Mouse (Mus musculus) WW6 (cell line): ENCODE results near the gene Akt1s1.
"Not testable (repeated sequence)": the region's sequence is repeated elsewhere in the genome, so short reads cannot be mapped to it uniquely, and the experiment has no call there.

Source experiments
- DNase-seq: peaks from one replicate; pipeline ENCODE4 v3.0.0-alpha.2; 2013; ENCODE audit warnings: low read depth, low spot score

Akt1s1 gene

DNA sequence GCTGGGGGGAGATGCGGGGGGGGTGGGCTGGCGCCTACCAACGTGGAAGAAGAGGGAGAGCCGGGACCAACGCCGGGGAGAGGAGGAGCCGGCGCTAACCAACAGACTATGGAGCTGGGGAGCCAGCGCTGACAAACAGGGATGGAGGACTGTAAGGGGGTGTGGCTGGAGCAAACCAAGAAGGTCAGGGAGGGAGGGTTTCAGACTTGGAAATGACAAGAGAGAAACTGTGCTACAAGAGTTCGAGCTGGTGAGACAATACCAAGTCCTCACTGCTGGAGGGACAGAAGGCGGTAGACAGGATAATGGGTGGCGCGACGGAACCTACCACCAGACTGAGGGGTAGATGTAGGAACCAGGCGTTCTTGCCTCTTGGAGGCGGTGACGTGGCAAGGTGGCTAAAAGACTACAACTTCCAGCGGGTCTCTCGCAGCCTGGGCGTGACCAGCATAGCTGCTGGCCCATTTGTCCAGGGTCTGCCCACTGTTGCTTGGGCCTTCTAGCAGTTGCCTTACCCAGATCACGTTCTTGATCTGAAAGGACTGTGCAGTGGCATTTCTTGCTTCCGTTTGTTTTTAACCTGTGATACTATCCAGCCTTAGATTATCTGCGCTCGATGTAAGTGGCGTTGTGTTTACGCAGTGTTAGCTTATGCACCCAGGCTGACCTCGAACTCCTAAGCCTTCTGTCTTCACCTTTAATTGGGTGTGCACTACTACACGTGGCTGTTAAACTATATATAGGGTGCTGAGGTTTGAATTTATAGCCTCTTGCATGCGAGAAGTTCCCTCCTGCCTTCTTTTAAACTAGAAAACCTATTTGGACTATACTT lies 21.1 kb downstream of the Akt1s1 start, which contains the start of gene Ptov1:
TSS of gene Ptov1 (minus strand) at position 92 of the 832 bp plus-strand sequence.
- DNase-seq = peak; percentile 91

GRCm38 (mm10) chr7:44870614-44871013 lies 21.8 kb downstream of the Akt1s1 start:
- no peak for DNase-seq

DNA sequence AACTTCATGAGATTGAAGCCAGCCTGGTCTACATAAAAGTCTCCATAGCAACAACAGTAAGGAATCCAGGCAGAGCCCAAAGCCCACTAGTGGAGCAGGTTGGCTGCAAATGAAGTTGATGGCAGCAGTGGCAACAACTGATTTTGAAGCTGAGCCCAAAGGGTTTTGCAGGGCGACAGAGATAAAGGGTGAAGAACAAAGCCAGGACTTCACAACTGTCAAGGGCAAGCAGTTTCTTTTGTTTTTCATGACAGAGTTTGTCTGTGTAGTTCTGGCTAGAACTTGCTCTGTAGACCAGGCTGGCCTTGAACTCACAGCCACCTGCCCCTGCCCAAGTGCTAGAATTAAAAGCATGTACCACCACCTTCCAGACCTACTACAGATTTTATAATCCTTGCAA lies 22.4 kb downstream of the Akt1s1 start:
- no peak for DNase-seq

- not testable (repeated sequence) for DNase-seq
Measured at GRCm38 (mm10) chr7:44871774-44872173, 23.0 kb downstream of the Akt1s1 start.

DNA sequence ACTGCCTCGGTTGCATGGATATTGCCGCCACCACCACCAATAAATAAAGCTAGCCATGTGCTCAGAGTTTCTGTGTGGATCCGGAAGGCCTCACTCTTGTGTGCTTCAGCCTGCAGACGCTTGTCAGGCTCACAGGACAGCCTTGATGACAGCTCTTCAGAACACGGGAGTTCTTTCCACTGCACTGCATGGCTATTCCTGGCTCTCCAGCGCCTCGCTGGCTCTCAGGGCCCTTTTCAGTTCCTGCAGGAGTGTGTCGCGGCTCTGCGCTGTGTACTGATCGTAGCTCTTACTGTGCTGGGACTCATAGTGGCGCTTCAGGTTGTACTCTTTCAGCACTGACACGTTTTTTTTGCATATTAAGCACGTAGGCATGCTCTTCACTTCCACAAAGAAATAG lies 29.0 kb downstream of the Akt1s1 start:
- DNase-seq = no peak

DNA sequence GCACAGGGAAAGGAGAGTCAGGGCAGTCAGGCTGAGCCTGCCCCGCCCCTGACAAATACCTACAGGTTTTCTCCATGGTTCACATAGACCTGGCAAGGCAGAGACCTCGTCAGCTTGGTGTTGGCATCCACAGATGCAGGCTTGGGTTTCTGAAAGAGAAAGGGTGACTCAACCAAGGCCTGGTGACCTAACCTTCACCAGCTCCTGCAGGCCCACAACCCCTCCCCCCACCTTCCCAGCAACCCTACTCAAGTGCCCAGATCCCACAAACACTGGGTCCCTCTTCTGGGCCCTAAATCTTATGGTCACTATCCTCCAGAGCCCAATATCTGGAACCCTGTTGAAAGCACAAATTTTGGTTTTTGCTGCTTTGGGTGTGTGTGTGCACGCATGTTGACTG lies 34.2 kb downstream of the Akt1s1 start:
- no peak for DNase-seq

DNA sequence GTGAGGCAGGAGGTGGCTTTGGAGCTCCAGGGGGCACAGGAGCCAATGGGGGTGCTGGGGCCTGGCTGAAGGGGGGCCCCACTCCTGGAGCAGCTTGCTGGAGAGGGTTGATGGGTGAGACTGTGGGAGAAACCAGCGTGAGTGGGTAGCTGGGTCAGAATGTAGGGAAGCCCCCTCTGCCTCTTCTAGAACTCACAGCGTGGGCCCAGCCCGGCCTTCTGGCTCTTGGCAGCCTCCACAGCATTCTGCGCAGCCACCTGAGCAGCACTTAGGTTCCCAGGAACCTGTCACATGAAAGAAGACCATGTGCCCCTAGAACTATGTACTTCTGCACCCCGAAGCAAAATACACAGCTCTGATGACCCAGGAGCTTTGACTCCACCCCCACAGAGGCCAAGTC lies 35.8 kb downstream of the Akt1s1 start:
- no peak for DNase-seq

DNA sequence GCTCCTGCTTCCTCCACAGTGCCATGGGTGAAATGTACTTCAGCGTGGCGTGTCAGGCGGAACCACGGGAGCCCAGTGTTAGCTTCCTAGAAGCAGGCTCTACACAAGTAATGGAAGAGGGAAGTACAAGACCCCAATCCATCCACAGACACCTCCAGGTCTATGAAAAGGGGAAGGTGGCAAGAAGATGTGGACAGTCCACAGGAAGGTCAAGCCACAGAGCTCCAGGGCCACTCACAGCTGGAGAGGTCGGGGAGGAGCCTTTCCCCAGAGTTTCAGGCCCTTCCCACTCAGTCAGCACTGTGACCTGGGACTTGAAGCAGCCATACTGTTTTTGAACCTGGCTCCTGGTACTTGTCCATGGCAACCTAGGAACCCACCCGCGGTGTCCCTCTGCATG lies 38.2 kb downstream of the Akt1s1 start:
- no peak for DNase-seq

- DNase-seq = no peak
Measured at GRCm38 (mm10) chr7:44888256-44889105, 39.7 kb downstream of the Akt1s1 start.

DNA sequence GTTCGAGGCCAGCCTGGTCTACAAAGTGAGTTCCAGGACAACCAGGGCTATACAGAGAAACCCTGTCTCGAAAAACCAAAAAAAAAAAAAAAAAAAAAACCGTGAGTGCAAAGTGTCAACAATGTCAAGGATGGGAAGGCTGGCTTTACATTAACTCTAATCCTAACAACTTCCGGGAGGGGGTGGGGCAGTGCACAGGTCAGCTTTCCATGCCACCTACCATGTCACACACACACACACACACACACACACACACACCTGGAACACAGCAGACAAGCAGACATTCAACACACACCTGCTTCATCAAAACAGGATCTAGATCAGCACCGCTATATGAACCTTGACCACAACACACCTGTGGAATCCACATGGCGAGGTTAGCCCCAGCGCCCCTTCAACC lies 41.4 kb downstream of the Akt1s1 start:
- no peak for DNase-seq

GRCm38 (mm10) chr7:44890737-44891136 lies 41.9 kb downstream of the Akt1s1 start:
- no peak for DNase-seq

DNA sequence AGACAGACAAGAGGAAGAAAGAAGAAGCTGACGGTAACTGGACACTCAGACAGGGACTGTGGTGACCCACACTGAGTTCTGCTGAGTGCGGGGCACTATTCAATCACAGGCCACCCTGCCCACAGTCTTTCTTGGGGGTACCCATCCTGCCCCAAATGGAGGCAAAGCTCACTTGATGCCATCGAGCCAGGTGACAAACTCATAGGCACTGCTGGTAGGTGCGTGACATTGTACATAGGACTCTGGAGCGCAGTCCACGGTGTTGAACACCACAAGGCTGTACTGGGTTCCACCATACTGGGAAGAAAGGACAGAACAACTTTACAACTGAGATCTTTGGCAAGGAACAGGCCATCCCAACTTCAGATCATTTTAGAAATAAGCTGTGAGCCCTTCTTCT lies 42.8 kb downstream of the Akt1s1 start:
- no peak for DNase-seq

DNA sequence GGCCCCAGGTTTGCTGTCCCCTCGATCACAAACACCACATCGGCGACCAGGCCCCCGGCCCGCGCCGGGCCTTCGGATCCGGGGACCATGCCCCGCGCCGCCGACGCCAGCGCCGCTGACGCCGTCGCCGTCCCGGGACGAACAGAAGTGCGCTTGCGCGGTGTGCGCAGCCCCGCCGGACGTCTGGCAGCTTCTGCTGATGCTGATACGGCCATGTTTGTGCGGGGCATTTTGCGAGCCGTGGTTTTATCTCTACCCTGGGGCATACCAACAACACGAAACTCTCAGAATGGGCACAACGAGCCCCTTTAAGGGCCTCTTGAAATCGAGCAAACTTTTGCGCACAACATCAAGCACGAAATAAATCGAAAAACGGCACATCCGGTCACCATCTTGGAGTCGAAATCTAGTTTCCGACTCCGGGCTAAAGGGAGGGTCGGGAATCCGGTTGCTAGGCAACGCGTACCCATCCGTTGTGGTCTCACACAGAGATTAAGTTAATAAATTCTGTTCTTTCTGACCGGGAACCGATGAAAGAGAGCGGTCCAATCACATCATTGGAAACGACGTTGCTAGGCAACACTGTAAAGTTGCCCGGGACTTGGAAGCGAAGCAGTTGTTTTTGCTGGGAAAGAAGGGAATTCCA lies 43.6 kb downstream of the Akt1s1 start, which contains the start of gene Med25:
TSS of gene Med25 (minus strand) at position 437 of the 646 bp plus-strand sequence.
- DNase-seq = peak; percentile 75

- no peak for DNase-seq
Measured at GRCm38 (mm10) chr7:44893197-44893596, 44.4 kb downstream of the Akt1s1 start.

- no peak for DNase-seq
Measured at GRCm38 (mm10) chr7:44894175-44894574, 45.4 kb downstream of the Akt1s1 start.

DNA sequence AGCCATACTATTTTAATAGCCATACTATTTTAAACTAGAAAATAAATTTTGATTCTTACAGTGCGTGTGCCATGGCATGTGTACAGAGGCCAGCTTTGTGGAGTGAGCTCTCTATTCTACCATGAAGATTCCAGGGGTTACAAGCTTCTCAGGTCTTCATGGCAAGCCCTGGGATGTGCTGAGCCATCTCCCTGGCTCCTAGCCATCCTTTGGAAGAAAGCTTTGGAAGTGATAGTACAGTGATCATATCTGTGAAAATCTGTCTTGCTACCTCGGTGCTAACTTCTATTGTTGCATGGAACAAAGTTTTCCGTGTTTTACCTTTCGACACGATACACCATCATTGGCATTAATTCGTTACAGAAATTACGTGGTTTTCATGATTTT lies 46.4 kb downstream of the Akt1s1 start:
- no peak for DNase-seq

DNA sequence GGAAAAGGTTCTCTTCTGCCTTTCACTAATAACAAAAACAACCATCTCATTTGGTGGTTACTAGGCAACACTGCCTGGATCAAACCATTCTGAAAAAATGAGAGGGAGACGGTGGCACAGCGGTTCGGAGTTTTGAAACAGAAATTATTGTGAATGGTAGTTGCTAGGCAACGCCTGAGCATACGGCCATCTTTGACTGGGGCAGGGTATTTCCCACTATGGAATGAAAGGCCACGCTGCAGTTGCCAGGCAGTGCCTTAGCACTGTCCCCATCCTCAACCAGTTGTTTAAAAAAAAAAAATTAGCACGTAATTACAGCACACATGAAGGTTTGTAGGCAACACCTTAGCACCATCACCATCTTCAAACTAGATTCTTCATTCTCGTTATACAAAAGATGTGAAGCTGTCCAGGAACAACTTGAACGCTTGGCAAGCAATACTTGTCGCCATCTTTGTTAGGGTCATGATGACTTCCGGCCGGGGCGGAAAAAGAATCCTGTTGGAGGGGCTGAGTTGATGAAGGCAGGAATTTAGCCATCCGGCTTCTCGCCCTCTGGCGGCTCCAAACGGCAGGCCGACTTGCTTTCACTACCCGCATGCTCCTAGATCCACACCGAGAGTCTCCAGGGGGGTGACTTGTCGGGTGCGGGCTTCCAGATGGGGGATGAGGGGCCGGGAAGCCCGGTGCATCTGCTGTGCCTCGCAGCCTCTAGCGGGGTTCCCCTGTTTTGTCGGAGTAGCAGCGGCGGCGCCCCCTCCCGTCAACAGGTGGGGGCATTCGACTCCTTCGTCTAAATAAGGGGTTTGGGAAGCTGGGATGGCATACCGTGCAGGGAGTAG lies 47.0 kb downstream of the Akt1s1 start, which contains the start of gene Fuz:
TSS of gene Fuz (plus strand) at position 487 of the 842 bp plus-strand sequence.
- peak; percentile 89 for DNase-seq

DNA sequence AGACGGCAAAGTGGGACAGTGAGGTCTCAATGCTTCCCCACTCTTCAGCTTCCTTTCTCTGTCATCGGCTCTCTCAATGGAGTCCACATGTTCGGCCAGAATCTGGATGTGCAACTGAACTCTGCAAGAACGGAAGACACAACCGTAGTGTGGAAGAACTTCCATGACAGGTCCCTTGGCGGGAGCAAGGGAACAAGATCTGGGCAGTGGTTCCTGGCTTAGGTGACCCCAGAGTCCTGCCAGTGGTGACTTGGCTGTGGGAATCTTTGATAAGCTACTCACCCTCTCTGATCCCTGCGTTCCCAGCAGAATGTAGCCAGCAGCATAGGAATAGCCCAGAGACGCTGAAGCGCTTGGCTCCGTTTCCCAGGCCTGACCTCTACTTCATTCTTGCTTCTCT lies 47.7 kb downstream of the Akt1s1 start:
- no peak for DNase-seq

- DNase-seq = no peak
Measured at GRCm38 (mm10) chr7:44898607-44899006, 49.8 kb downstream of the Akt1s1 start.

GRCm38 (mm10) chr7:44900632-44901031 lies 51.8 kb downstream of the Akt1s1 start:
- DNase-seq = no peak

GRCm38 (mm10) chr7:44901230-44901722 lies 52.5 kb downstream of the Akt1s1 start:
- peak; percentile 48 for DNase-seq
